Mouse (Mus musculus) liver, adult 2 months (tissue): ENCODE results near the gene Pkn1. TPM values are rescaled to one million over a fixed set of nuclear protein-coding genes. Genes with fewer than 3 reads are reported as not detected.

Experiments used
- DNase-seq: peaks from one replicate; pipeline ENCODE4 v3.0.0-alpha.2; 2011; ENCODE audit warnings: low read depth, low spot score; ENCODE audit errors: extremely low read depth
- H3K27ac ChIP-seq: fragments of 200-500 bp; replicated peaks from 2 replicates; pipeline ENCODE4 v1.5.1; 2012; ENCODE audit warnings: low read depth, mild to moderate bottlenecking, control low read depth, inconsistent platforms, low read length; ENCODE audit not compliant: insufficient read depth
- H3K27me3 ChIP-seq: fragments of 200-500 bp; 2 replicates; pipeline ENCODE4 v1.6.1; 2012; ENCODE audit warnings: mild to moderate bottlenecking, moderate library complexity, low read length, inconsistent platforms; ENCODE audit not compliant: control insufficient read depth, insufficient read depth
- H3K36me3 ChIP-seq: fragments of 200-500 bp; 2 replicates; pipeline ENCODE4 v1.6.1; 2012; ENCODE audit warnings: low read length, inconsistent platforms; ENCODE audit not compliant: control insufficient read depth, insufficient read depth
- H3K4me1 ChIP-seq: fragments of 200-500 bp; 2 replicates; pipeline ENCODE4 v1.6.1; 2011; ENCODE audit warnings: low read length; ENCODE audit not compliant: control insufficient read depth, insufficient read depth
- H3K4me3 ChIP-seq: fragments of 200-500 bp; 2 replicates; pipeline ENCODE4 v1.5.1; 2011; ENCODE audit warnings: low read depth, mild to moderate bottlenecking, control low read depth, low read length, moderate library complexity; ENCODE audit not compliant: insufficient read depth
- H3K79me2 ChIP-seq: fragments of 200-500 bp; 2 replicates; pipeline ENCODE4 v1.6.1; 2012; ENCODE audit warnings: inconsistent platforms, mild to moderate bottlenecking, low read length, moderate library complexity; ENCODE audit not compliant: control insufficient read depth, insufficient read depth
- H3K9ac ChIP-seq: fragments of 200-500 bp; 2 replicates; pipeline ENCODE4 v1.6.1; 2012; ENCODE audit warnings: low read depth, mild to moderate bottlenecking, control low read depth, inconsistent platforms, low read length
- CTCF ChIP-seq: fragments of 200-500 bp; IDR thresholded peaks from 2 replicates; pipeline ENCODE4 v1.5.1; 2011; ENCODE audit warnings: low read depth, low read length, control low read depth
- POLR2A ChIP-seq: fragments of 200-500 bp; IDR thresholded peaks from 2 replicates; pipeline ENCODE4 v1.6.1; 2011; ENCODE audit warnings: low read length, control low read depth; ENCODE audit not compliant: insufficient read depth; ENCODE audit errors: extremely low read depth
- WGBS: fragments of 180-500 bp; shearing (Covaris S2); methylation state at CpG from one replicate; pipeline ENCODE4 v1.1.7; 2018; 5-methylcytosine and 5-hydroxymethylcytosine counted together
- polyA plus RNA-seq: library from polyadenylated mRNA; depleted of rRNA; stranded (reverse); fragments of >200 nt; gene quantifications from 2 replicates; pipeline ENCODE4 v1.2.3, GENCODE M21; 2012
- total RNA-seq: library from RNA; depleted of rRNA; stranded (reverse); fragments of >200 nt; gene quantifications from 2 replicates; pipeline ENCODE4 v1.2.3, GENCODE M21; 2014

Gene Pkn1
- total and polyA plus RNA-seq, 2 experiments = 17.3 to 28.8 TPM

DNA sequence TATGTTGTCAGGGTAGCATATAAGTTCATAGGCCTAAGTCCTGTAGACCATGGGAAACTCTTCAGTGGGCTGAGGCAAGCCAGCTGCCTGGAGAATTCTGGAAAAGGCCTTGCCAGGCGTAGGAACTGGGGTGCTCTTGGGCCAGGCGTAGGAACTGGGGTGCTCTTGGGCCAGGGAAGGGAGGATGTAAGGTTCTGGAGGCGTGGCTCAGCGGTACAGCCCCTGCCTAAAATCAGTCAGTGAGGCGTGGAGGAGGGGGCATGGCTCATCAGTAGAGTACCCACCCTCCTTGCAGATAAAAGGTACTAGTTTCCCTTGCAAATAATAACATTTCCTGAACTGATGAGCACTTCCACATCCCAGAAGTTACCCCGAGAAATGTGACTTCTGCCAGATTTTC, 44.3 kb downstream of the Pkn1 start:
- no peak overlapping the region for H3K27ac ChIP-seq
- peaks cover 5% of the 10 kb centered on the region for H3K4me1 ChIP-seq
- no peaks in the 10 kb centered on the region for H3K36me3 ChIP-seq
- H3K4me3 ChIP-seq = no peak overlapping the region
- H3K27me3 ChIP-seq = no peaks in the 10 kb centered on the region
- TF ChIP-seq POLR2A (no peak), CTCF (no peak)
- H3K9ac ChIP-seq = no peak overlapping the region
- no peak for DNase-seq
- H3K79me2 ChIP-seq = no peaks in the 10 kb centered on the region
- 88% methylated on average over 6 of the region's 6 CpGs for WGBS

DNA sequence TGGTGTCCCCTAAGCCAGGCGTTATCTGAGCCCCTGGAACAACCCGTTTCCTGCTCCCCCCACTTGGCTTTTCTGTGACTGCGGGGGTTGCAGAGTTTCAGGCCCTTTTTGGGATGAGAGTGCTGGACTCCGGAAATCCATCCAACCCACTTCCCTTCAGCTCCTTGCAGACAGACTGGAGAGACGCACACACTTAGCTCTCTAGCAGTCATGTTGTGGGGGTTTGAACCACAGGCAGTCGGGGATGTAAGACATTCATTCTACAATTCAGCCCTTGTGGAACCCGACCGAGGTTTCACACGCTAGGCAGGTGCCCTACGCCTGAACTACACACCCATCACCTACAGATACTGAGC, 45.3 kb downstream of the Pkn1 start:
- Histone ChIP-seq H3K27me3 (no peaks in the 10 kb centered on the region), H3K27ac (no peak overlapping the region), H3K36me3 (no peaks in the 10 kb centered on the region), H3K9ac (peak overlapping the region; percentile 6; the same call in 1 of the 2 replicates), H3K79me2 (no peaks in the 10 kb centered on the region), H3K4me1 (peaks cover 5% of the 10 kb centered on the region), H3K4me3 (peak overlapping the region; percentile 77; the same call in 1 of the 2 replicates)
- 62% methylated on average over 10 of the region's 10 CpGs for WGBS
- DNase-seq = no peak
- TF ChIP-seq CTCF = no peak
- no peak for TF ChIP-seq POLR2A

DNA sequence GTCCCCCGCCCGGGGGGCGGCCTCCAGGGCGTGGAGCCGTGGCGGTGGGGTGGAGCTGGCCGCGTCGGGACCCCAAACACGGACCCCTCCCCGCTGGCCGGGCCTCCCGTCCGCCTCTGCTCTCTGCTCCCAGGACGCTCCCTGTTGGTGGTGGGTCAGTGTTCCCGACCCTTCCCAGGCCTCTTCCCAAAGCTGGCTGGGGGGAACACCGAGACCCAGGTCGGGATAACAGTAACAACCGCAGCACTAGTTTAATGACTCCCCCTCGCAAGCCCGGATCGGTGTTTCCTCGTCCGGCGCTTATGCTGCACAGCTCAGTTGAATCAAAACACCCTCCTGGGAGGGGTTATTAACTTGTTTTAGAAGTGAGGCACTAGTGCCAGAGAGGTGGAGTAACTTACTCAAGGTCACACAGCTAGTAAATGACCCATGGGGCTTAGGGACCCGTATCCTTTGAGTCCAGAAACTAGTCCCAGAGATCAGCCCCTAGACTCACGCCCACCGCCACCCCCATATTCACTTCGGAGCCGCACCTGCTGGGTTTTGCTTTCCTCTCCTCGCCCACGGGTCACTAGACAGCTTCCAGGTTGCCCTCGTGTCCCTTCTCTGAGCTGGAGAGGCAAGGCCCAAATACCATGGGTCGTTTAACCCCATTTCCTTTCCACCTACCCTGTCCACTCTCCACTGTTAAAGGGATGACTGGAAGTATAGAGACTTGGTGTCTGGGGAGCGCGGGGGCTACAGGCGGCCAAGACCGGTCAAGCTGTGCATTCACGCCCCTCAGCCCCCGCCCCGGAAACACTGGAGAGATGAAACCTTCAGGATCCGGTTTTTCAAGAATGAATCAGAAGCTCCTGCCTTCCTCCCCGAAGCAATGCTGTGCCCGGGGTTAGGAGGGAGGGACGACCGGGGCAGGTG, 46.0 kb downstream of the Pkn1 start:
- Histone ChIP-seq H3K4me3 (peak overlapping the region; percentile 77), H3K36me3 (no peaks in the 10 kb centered on the region), H3K27ac (0 out of 2 replicates have a peak overlapping the region, but pooled peaks have one; percentile 13), H3K79me2 (no peaks in the 10 kb centered on the region), H3K9ac (peak overlapping the region; percentile 84), H3K27me3 (no peaks in the 10 kb centered on the region), H3K4me1 (peaks cover 5% of the 10 kb centered on the region)
- peak; percentile 31 for DNase-seq
- 3% methylated on average over 46 of the region's 46 CpGs for WGBS
- 0 out of 2 replicates have a peak, but pooled peaks have one; percentile 59 for TF ChIP-seq POLR2A
- TF ChIP-seq CTCF = no peak

DNA sequence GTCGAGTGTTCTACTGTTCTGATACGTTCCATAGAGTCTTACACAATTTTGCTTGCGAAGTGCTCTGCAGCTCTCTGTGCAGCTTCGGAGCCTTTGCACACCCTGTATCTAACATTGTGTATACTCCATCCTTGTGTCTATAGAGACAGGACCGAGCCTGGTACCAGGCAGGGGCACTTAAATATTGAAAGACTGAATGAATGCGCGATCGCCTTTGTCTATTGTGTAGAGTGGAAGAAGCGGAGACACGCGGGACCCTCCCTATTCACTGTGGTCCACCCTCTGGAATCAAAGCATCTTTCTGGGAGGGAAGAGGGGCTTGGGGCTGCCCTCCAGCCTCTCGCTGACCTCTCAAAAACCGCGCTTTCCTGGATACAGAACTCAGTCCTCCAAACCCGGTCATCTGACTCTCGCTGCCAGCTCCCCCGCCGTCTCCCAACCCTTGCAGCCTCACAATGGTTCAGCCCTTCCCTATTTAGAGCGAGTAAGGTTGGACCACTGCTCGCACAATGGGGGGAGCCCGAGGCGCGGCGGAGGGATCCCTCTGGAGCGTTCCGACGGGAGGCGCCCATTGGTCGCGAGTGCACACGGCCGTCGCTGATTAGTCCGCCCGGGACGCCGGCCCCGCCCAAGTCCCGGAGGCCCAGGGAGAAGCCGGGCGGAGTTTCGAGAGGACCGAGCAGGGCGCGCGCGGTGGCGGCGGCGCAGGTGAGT, 46.8 kb downstream of the Pkn1 start, which contains the start of gene Gipc1:
TSS of gene Gipc1 (plus strand) at position 648 of the 714 bp plus-strand sequence.
- TF ChIP-seq POLR2A = no peak
- no peak for TF ChIP-seq CTCF
- H3K36me3 ChIP-seq = no peaks in the 10 kb centered on the region
- peak within 1 kb of the TSS; percentile 84 for H3K9ac ChIP-seq
- no peaks in the 10 kb centered on the region for H3K27me3 ChIP-seq
- H3K79me2 ChIP-seq = no peaks in the 10 kb centered on the region
- 0 out of 2 replicates have a peak within 1 kb of the TSS, but pooled peaks have one; percentile 13 for H3K27ac ChIP-seq
- DNase-seq = peak; percentile 91
- peaks cover 5% of the 10 kb centered on the region for H3K4me1 ChIP-seq
- 3% methylated on average over 50 of the region's 50 CpGs for WGBS
- H3K4me3 ChIP-seq = peak within 1 kb of the TSS; percentile 77

DNA sequence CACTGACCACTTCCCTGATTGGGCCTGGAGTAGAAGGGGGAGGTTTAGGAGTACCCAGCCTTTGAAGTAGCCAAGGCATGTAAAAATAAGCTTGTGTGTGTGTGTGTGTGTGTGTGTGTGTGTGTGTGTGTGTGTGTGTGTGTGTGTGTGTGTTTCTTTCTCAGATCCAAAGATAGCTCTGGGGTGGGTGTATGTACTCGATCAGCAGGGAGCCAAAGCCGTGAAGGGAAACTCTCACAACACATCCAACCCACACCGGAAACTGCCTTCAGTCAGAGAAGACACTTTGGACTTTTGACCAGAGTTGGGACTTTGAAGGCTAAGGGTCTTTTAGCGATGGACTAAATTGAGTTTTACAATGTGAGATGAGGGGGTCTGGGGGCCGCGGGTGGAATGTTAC, 49.3 kb downstream of the Pkn1 start:
- Histone ChIP-seq H3K27ac (no peak overlapping the region), H3K36me3 (no peaks in the 10 kb centered on the region), H3K4me1 (peaks cover 5% of the 10 kb centered on the region), H3K4me3 (no peak overlapping the region), H3K27me3 (no peaks in the 10 kb centered on the region), H3K9ac (no peak overlapping the region), H3K79me2 (no peaks in the 10 kb centered on the region)
- 97% methylated on average over 6 of the region's 6 CpGs for WGBS
- no peak for TF ChIP-seq POLR2A
- DNase-seq = no peak
